Mouse (Mus musculus) CH12.LX (cell line): Measurements from ENCODE around the gene Gm48551.

Experiments
- JUN ChIP-seq: IDR thresholded peaks from 2 replicates; pipeline ENCODE4 v1.6.1; 2011; ENCODE audit warnings: low read depth, mild to moderate bottlenecking, low read length, improper control_type of control experiment, moderate library complexity; ENCODE audit not compliant: insufficient read depth
- POLR2A ChIP-seq: IDR thresholded peaks from 2 replicates; pipeline ENCODE4 v1.6.1; 2011; ENCODE audit warnings: low read depth, mild to moderate bottlenecking, improper control_type of control experiment, low read length
- TCF12 ChIP-seq: IDR thresholded peaks from 2 replicates; pipeline ENCODE4 v1.6.1; 2014; ENCODE audit warnings: low read depth, mild to moderate bottlenecking, inconsistent platforms, low read length, improper control_type of control experiment
- USF1 ChIP-seq: IDR thresholded peaks from 2 replicates; pipeline ENCODE4 v1.6.1; 2014; ENCODE audit warnings: low read depth, mild to moderate bottlenecking, inconsistent platforms, low read length, improper control_type of control experiment

DNA sequence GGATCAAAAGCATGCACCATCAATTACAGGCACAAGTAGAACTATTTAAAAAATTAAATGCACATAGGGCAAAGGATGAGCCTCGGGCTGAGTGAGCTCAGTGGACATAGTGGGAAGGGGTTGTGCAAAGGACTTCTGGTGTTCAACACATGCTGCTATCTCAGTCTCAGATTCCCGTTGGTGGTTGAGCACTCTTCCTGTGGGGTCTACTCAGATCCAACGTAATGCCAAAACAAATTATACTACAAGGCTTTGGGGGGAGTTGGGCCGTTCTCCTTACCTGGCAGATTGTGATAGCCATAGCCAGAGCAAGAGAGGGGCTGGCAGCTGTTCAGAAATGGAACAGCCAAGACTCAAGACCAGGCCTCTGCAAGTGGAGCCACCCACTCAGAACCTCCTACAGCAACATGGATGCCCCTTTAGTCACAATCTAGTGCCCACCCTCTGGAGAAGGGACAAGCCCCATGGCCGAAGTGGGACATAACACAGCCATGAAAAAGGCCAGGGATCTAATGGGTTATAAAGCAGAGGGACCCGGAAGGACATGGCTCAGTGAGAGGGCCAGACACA lies 4.4 kb upstream of the Gm48551 start:
- TF ChIP-seq POLR2A (no peak), TCF12 (no peak), JUN (no peak), USF1 (no peak)
